Mouse (Mus musculus) layer of hippocampus, adult 11-12 months (tissue): ENCODE results near the gene Nucb1.
"Not testable (repeated sequence)": the region's sequence is repeated elsewhere in the genome, so short reads cannot be mapped to it uniquely, and the experiment has no call there.

Experiments
- DNase-seq: peaks from one replicate; pipeline ENCODE4 v3.0.0; 2022; ENCODE audit warnings: low spot score

The Nucb1 gene

GRCm38 (mm10) chr7:45488293-45489204 is 21.7 kb downstream of the Nucb1 start, which contains the start of gene Dhdh:
Gene Dhdh (minus strand): TSS chr7:45488805.
- DNase-seq: no peak

- no peak for DNase-seq
Observed at GRCm38 (mm10) chr7:45487861-45488292, 22.3 kb downstream of the Nucb1 start.

GRCm38 (mm10) chr7:45486761-45487415 is 23.3 kb downstream of the Nucb1 start, which contains the start of gene Gm45808:
Gene Gm45808 (minus strand): TSS chr7:45486811.
- no peak for DNase-seq

- no peak for DNase-seq
Observed at GRCm38 (mm10) chr7:45486158-45486557, 24.0 kb downstream of the Nucb1 start.

GRCm38 (mm10) chr7:45484985-45485384 is 25.2 kb downstream of the Nucb1 start:
- not testable (repeated sequence) for DNase-seq

- no peak for DNase-seq
Observed at GRCm38 (mm10) chr7:45482166-45482565, 28.0 kb downstream of the Nucb1 start.

GRCm38 (mm10) chr7:45481374-45481927 is 28.8 kb downstream of the Nucb1 start, which contains the start of gene Tulp2:
Gene Tulp2 (plus strand): TSS chr7:45481877.
- DNase-seq: peak; percentile 78

GRCm38 (mm10) chr7:45480310-45480709 is 29.9 kb downstream of the Nucb1 start:
- not testable (repeated sequence) for DNase-seq

GRCm38 (mm10) chr7:45478774-45479173 is 31.4 kb downstream of the Nucb1 start:
- no peak for DNase-seq

GRCm38 (mm10) chr7:45477003-45477402 is 33.2 kb downstream of the Nucb1 start:
- no peak for DNase-seq

- DNase-seq: no peak
Observed at GRCm38 (mm10) chr7:45476453-45476852, 33.8 kb downstream of the Nucb1 start.

- no peak for DNase-seq
Observed at GRCm38 (mm10) chr7:45475291-45475969, 34.8 kb downstream of the Nucb1 start.

GRCm38 (mm10) chr7:45470869-45471268 is 39.3 kb downstream of the Nucb1 start:
- DNase-seq: peak; percentile 82

- no peak for DNase-seq
Observed at GRCm38 (mm10) chr7:45467090-45467670, 43.0 kb downstream of the Nucb1 start.

GRCm38 (mm10) chr7:45466283-45467089 is 43.7 kb downstream of the Nucb1 start, which contains the start of gene Bax:
Gene Bax (minus strand): TSS chr7:45466898.
- DNase-seq: peak; percentile 97

GRCm38 (mm10) chr7:45465549-45465948 is 44.7 kb downstream of the Nucb1 start:
- no peak for DNase-seq

GRCm38 (mm10) chr7:45465112-45465511 is 45.1 kb downstream of the Nucb1 start:
- DNase-seq: no peak

- no peak for DNase-seq
Observed at GRCm38 (mm10) chr7:45463987-45464778, 46.0 kb downstream of the Nucb1 start.

- not testable (repeated sequence) for DNase-seq
Observed at GRCm38 (mm10) chr7:45462868-45463267, 47.3 kb downstream of the Nucb1 start.

- DNase-seq: no peak
Observed at GRCm38 (mm10) chr7:45462325-45462724, 47.9 kb downstream of the Nucb1 start.
